Mouse (Mus musculus) myocyte (in vitro differentiated cells): ENCODE data around the gene Pnmal2.

ENCODE experiments used
- CEBPB ChIP-seq: IDR thresholded peaks from 2 replicates; pipeline ENCODE4 v1.6.1; 2011; ENCODE audit warnings: mild to moderate bottlenecking, moderate library complexity; ENCODE audit not compliant: poor library complexity, insufficient read depth, severe bottlenecking
- E2F4 ChIP-seq: IDR thresholded peaks from one replicate; pipeline ENCODE4 v1.6.1; 2011; ENCODE audit warnings: mild to moderate bottlenecking, control low read depth, moderate library complexity; ENCODE audit not compliant: insufficient read depth
- MAX ChIP-seq: IDR thresholded peaks from one replicate; pipeline ENCODE4 v1.6.1; 2011; ENCODE audit warnings: low read depth, mild to moderate bottlenecking, control low read depth
- MYOD1 ChIP-seq, 3 experiments: IDR thresholded peaks; one replicate each; pipeline ENCODE4 v1.6.1; 2011; ENCODE audit warnings: control low read depth in 2 of 3, low read depth in 2 of 3, mild to moderate bottlenecking in 2 of 3, moderate library complexity in 1 of 3; ENCODE audit not compliant: insufficient read length in 2 of 3, control insufficient read depth in 1 of 3
- MYOG ChIP-seq, 3 experiments: IDR thresholded peaks; one replicate each; pipeline ENCODE4 v1.6.1; 2011; ENCODE audit warnings: control low read depth in 2 of 3, low read depth in 2 of 3, mild to moderate bottlenecking in 2 of 3; ENCODE audit not compliant: insufficient read length in 2 of 3, control insufficient read depth in 1 of 3, insufficient read depth in 1 of 3
- POLR2A ChIP-seq: IDR thresholded peaks from one replicate; pipeline ENCODE4 v1.6.1; 2011; ENCODE audit warnings: low read depth, mild to moderate bottlenecking, control low read depth, moderate library complexity; ENCODE audit not compliant: insufficient read length
- POLR2AphosphoS2 ChIP-seq: IDR thresholded peaks from one replicate; pipeline ENCODE4 v1.6.1; 2011; ENCODE audit warnings: low read depth, control low read depth; ENCODE audit not compliant: insufficient read length
- REST ChIP-seq: IDR thresholded peaks from one replicate; pipeline ENCODE4 v1.6.1; 2011; ENCODE audit warnings: mild to moderate bottlenecking, control low read depth, moderate library complexity; ENCODE audit not compliant: insufficient read depth, insufficient read length
- SRF ChIP-seq: IDR thresholded peaks from one replicate; pipeline ENCODE4 v1.6.1; 2011; ENCODE audit warnings: low read depth; ENCODE audit not compliant: control insufficient read depth, insufficient read length
- TCF12 ChIP-seq: IDR thresholded peaks from one replicate; pipeline ENCODE4 v1.6.1; 2011; ENCODE audit warnings: mild to moderate bottlenecking, control low read depth; ENCODE audit not compliant: poor library complexity, insufficient read depth, severe bottlenecking
- TCF3 ChIP-seq: IDR thresholded peaks from one replicate; pipeline ENCODE4 v1.6.1; 2011; ENCODE audit warnings: low read depth, control low read depth; ENCODE audit not compliant: insufficient read length
- USF1 ChIP-seq: IDR thresholded peaks from one replicate; pipeline ENCODE4 v1.6.1; 2011; ENCODE audit warnings: low read depth, mild to moderate bottlenecking, control low read depth, moderate library complexity

DNA sequence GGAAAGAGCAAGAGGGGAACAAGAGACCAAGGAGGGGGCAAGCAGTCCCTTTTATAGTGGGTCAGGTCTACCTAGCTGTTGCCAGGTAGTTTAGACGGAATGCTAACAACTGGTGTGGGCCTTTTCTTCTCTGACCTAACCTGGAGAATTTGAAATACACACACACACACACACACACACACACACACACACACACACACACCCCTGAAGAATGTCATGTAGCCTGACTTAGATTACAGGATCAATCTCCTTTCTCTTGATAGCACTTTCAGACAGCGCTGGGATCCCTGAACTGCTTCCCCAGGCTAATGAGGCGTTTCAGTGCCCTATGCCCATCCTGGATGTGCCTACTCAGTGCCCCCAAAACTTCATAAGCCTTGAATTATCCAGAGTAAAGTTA, 34.1 kb downstream of the Pnmal2 start:
- TF ChIP-seq MAX, result no peak
- TF ChIP-seq POLR2A, result no peak
- no peak for TF ChIP-seq E2F4
- TF ChIP-seq POLR2AphosphoS2, result no peak
- no peak for TF ChIP-seq TCF12
- no peak for TF ChIP-seq SRF
- no peak for TF ChIP-seq USF1
- no peak for TF ChIP-seq CEBPB
- no peak for TF ChIP-seq MYOG (IDR thresholded peaks at IDR 0.05; ENCODE audit: control insufficient read depth in 1 of 3, insufficient read depth in 1 of 3, insufficient read length in 2 of 3, low read depth in 2 of 3)
- no peak for TF ChIP-seq REST
- TF ChIP-seq MYOD1 (IDR thresholded peaks at IDR 0.05; ENCODE audit: control insufficient read depth in 1 of 3, insufficient read length in 2 of 3, low read depth in 2 of 3), result no peak
- no peak for TF ChIP-seq TCF3
